Mouse (Mus musculus) CD4-positive, CD25-positive, alpha-beta regulatory T cell (primary cell): ENCODE measurements around the gene Prpsap1. TPM values are rescaled to one million over a fixed set of nuclear protein-coding genes. Genes with fewer than 3 reads are reported as not detected.

Experiments used
- polyA plus RNA-seq: library from polyadenylated mRNA; unstranded; fragments of 100-300 nt; shearing (Covaris generic); gene quantifications from one replicate; pipeline ENCODE4 v1.2.1, GENCODE M21; 2017

The Prpsap1 gene
- 152 TPM for polyA plus RNA-seq

DNA sequence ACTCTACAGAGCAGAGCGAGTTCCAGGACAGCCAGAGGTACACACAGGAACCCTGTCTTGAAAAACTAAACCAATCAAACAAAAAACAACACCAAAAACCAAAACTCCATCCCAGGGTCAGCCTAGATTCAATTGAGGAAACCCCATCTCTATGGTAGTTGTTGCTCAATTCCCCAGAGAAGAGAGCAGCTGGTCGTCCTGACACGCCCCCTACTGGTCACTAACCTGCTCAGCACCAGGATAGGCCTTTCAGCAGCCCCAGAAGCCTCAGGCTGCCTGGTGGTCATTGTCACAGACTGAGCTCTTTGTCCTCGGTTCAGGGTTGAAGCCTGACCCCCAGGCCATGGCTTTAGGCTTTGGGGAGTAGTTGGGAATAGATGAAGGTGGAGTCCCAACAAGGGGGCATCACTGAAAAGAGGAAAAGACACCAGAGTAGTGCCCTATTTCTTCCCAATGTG lies at the start of gene Prpsap1:
Gene Prpsap1 (minus strand): TSS at position 408 of the 458 bp plus-strand sequence.

DNA sequence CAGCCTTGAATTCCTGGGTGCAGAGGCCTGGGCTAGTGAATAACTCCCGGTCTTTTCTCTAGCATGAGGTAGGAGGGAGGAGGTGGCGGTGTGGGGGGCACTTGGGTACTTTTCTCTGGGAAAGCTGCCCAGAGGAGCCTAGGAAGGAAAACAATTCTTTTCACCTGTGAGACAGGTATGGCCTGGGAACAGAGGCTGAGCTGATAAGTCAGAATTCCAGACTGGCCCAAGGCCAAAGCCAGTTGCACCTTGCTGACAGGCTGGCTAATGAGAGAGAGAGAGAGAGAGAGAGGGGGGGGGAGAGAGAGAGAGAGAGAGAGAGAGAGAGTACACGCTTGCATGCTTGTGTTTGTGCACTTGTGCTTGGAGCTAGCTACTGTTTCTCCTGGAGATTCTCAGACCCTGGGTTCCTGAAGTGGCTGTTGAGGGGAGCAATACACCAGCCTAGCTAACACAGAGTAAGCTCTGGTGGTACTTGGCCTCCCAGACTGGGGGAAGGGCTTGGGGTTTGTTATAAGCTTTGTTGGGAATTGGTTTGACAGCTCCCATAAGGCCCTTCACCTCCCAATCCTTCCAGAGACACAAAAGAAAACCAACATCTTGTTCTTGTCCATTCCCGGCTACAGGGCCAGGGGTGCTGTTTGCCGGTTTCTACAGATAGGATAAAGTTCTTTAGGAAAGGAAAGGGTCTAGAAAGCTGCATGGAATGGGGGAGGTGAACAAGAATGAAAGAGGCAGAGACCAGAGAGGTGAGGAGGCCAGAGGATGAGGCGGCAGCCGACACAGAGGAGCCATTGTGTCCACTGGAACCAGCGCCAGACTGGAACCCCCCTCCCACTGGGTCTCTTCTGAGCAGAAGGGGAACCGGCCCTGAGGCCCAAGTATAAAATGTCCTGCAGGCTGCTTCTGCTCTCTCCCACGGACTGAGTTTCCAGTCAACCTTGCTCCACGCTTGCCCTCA lies 36.5 kb upstream of the Prpsap1 start, which contains the start of gene Sphk1:
Gene Sphk1 (plus strand): TSS at position 739 of the 961 bp plus-strand sequence.

DNA sequence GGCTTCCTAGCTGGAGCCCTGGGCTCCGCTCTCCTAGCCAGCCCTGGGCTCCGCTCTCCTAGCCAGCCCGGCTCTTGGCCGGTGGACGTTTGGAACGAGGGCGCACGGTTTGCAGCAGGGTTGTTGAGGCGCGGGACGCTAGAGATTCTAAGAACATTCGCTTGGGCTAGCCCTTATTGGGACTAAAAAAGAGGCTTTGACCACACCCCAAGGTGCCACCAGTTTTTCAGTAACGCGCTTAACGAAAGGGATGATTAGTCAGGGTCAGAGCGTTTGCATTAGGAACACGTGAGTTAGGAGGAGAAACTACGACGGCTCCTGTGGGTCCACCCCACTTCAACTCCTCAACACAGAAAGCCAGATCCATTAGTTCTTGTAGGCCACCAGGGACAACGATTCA lies 27.9 kb downstream of the Prpsap1 start, which contains the start of gene Qrich2:
Gene Qrich2 (minus strand): TSS at position 101 of the 400 bp plus-strand sequence.

DNA sequence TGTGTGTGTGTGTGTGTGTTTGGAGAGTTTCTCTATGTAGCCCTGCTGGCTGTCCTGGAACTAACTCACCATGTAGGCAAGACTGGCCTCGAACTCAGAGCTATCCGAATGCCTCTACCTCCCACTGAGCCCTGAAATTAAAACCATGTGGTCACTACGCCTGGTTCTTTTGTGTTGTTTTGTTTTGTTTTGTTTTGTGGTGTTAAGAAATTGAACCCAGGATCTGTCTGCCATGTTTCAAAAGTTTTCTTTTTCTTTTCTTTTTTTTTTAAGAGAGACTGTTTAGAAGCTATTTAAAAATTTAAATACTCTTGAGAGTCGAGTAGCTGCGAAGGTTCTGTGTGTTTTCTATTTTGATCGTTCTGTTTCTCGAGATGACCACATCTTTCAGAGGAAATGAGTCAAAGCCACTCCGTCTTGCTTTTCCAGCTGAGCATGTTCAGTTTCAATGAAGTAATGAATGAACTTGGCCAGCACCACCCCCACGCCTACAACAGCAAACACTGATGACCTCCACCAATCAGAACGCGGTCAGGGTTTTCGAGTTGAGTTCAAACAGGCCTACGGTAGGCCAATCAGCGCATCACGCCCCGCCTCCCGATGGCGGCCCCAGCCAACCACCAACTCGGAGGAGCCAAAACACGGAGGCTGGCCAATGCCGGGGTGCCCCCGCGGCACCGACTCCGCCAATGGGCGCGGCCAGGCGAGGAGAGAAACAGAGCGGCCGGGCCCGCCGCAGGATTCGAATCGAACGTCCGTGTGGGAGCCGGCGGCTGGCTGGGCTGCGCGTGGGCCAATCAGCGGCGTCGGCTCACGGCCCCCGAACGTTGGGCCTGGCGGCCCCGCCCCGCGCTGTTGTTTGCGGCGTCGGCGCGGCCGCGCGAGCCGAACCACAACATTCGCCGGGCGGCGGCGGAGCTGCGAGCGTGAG lies 60.4 kb downstream of the Prpsap1 start, which contains the start of gene Ubald2:
Gene Ubald2 (plus strand): TSS at position 739 of the 931 bp plus-strand sequence.

Other genes with a start within 250 kb of the Prpsap1 start
- gene Srp68, start 220.0 kb downstream of the Prpsap1 start, polyA plus RNA-seq, result 74.3 TPM
- gene Galr2, start 213.3 kb downstream of the Prpsap1 start, polyA plus RNA-seq, result not detected
- 86.8 TPM for gene Exoc7, start 187.0 kb downstream of the Prpsap1 start, polyA plus RNA-seq
- not detected for gene Foxj1, start 158.8 kb downstream of the Prpsap1 start, polyA plus RNA-seq
- gene Rnf157, start 81.2 kb downstream of the Prpsap1 start, polyA plus RNA-seq, result 3.7 TPM
- gene Ubald2, start 60.1 kb downstream of the Prpsap1 start, polyA plus RNA-seq, result 71.2 TPM
- not detected for gene Qrich2, start 28.0 kb downstream of the Prpsap1 start, polyA plus RNA-seq
- gene Sphk1, start 36.7 kb upstream of the Prpsap1 start, polyA plus RNA-seq, result 0.17 TPM
- 11.7 TPM for gene Ube2o, start 87.2 kb upstream of the Prpsap1 start, polyA plus RNA-seq
- gene Aanat, start 92.2 kb upstream of the Prpsap1 start, polyA plus RNA-seq, result not detected
- 12.4 TPM for gene Rhbdf2, start 132.8 kb upstream of the Prpsap1 start, polyA plus RNA-seq
- gene Prcd, start 159.3 kb upstream of the Prpsap1 start, polyA plus RNA-seq, result 0.23 TPM
- not detected for gene Cygb, start 160.1 kb upstream of the Prpsap1 start, polyA plus RNA-seq